Mouse (Mus musculus) brown adipose tissue, adult 24 weeks (tissue): ENCODE measurements at regions not wholly inside any gene's neighbourhood (a gene's known extent, or its start where the extent isn't known, plus 50 kb on each side); places are given as distances from the start of the nearest gene placed in this dataset.

Experiments
- H3K27ac ChIP-seq: fragments of 200-500 bp; replicated peaks from 2 replicates; pipeline ENCODE4 v1.5.1; 2012; ENCODE audit warnings: low read depth, mild to moderate bottlenecking, low read length
- H3K4me1 ChIP-seq: fragments of 200-500 bp; 2 replicates; pipeline ENCODE4 v1.6.1; 2012; ENCODE audit warnings: low read length, mixed read lengths; ENCODE audit not compliant: control insufficient read depth, insufficient read depth, insufficient read length
- H3K4me3 ChIP-seq: fragments of 200-500 bp; 2 replicates; pipeline ENCODE4 v1.5.1; 2012; ENCODE audit warnings: low read depth, mild to moderate bottlenecking, low read length, moderate library complexity; ENCODE audit not compliant: insufficient read depth

DNA sequence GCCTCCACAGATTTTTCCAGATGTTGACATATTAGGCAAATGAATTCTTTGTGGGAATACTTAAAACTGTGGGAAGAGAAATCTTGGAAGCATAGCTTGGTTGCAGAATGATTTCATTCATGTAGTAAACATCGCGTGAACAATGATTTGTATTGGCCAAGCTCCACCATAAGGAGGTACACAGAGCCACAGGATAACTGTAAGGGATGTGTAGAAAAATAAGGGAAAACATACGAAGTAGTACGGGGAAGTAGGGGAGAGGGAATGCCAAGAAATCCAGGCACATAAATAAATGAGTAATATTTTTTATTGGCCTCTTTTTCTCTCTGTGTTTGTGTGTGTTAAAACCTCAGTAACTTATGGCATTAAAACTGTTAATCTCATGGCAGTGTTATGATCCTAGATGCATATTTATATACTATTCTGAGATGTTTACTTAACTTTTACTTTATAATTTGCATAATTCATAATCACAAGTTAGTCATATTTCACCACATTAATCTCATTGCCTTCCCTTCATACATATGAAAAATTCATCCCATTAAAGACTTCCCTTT, 54.5 kb upstream of the Adamts5 start:
- Histone ChIP-seq H3K4me3 (no peak overlapping the region), H3K27ac (no peak overlapping the region), H3K4me1 (no peaks in the 10 kb centered on the region)

DNA sequence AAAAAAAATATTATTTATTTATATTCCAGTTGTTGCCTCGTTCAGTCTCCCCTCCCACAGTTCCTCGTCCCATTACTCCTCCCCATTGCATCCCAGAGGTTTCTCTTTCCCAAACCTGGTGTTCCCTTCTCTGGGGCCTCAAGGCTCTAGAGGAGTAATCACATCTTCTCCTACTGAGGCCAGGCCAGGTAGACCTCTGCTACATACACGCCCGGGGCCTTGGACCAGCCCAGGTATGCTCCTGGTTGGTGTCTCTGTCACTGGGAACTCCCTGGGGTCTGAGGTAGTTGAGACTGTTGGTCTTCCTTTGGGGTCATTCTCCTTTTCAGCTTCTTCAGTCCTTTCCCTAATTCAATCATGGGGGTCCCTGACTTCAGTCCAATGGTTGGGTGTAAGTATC, 50.0 kb upstream of the Adamts5 start:
- no peak overlapping the region for H3K4me3 ChIP-seq
- no peak overlapping the region for H3K27ac ChIP-seq
- H3K4me1 ChIP-seq: no peaks in the 10 kb centered on the region
